Mouse (Mus musculus): ENCODE measurements around the gene Cish. TPM values are rescaled to one million over a fixed set of nuclear protein-coding genes. Genes with fewer than 3 reads are reported as not detected.
A peak's percentile ranks its signal among the peaks of the same experiment; 100 is the strongest.

Cish gene
- polyA plus RNA-seq, 1 experiment from 2014 or later, result 5.8 TPM

DNA sequence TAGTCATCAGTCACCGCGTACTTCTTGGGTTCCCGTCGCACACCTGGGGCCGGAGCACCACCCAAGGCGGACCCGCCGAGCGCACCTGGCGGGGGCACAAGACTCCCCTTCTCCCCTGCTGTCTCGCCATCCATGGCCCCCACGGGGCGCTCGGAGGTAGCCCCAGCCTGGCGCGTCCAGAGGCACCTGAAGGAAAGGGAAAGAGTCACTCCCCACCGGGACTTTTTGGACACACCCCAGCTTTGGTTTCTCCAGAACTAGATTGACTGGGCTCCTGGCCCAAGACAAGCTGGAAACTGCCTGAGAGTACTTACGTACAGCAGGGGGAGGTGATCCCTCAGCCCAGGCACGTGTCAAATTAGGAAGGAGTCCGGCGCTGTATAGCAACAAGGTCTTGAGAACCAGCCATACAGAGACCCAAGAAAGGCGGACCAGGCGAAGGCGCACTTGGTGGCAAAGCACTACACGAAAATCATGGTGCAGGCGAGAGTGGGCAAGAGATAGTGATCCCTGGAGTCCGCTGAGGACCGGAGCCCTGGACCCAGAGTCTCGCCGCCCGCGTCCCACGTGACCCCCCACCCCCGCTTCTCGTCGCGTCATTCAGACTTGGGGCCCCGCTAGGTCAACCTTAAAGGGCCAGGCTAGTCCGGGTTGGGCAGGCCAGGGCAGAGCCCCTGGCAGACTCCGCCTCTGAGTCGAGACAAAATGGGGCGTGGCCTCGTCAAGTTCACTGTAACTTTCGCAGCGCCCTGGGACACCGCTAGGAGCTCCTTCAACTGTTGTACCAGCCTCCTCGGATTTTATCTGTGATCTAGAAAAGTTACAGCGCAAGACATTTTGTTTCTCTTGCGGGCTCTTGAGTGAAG, 6.4 kb upstream of the Cish start, which contains the start of gene Mapkapk3:
Gene Mapkapk3 (minus strand): TSS at position 667 of the 866 bp plus-strand sequence.
- peak within 1 kb of the TSS; percentile 55 for H3K27ac ChIP-seq (replicated peaks; ENCODE audit: low read depth, low read length)
- no peaks in the 10 kb centered on the region for H3K27me3 ChIP-seq (replicated peaks; ENCODE audit: control insufficient read depth, insufficient read depth, low read length)
- H3K36me3 ChIP-seq (ENCODE audit: control insufficient read depth, insufficient read depth, low read length), result no peaks in the 10 kb centered on the region
- H3K9me3 ChIP-seq (ENCODE audit: control insufficient read depth, low read length), result no peaks in the 10 kb centered on the region
- H3K4me3 ChIP-seq (ENCODE audit: low read depth, low read length), result peak within 1 kb of the TSS; percentile 54
- H3K4me1 ChIP-seq (ENCODE audit: control insufficient read depth, insufficient read depth, low read length), result peaks cover 4% of the 10 kb centered on the region
- WGBS, result 3% methylated on average over 37 of the region's 49 CpGs
- ATAC-seq (ENCODE audit: low read depth) (peak; percentile 82), DNase-seq (ENCODE audit: low spot score) (peak; percentile 94)
- peak within 1 kb of the TSS; percentile 60 for H3K9ac ChIP-seq (ENCODE audit: low read depth, low read length)
- H3K4me2 ChIP-seq (ENCODE audit: low read depth, low read length), result peak within 1 kb of the TSS; percentile 88

DNA sequence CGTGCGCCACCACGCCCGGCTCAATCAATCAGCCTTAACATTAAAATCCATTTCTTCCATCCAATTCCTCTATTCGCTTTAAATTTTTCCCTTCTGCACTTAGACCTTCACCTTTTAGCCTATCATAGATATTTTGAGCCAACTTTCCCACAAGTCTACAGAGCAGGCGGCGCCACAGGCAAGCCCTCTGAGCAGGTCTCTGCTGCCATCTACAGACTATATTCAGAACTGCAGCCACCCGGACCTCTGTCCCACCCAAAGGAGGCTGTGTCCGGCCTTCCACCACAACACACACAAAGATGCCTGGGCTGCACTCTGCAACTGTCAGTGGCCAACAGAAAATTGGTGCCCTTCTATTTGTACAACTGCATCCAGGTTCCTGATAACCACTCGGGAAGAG, 4.9 kb upstream of the Cish start:
- Histone ChIP-seq H3K4me1 (ENCODE audit: control insufficient read depth, insufficient read depth, low read length) (peaks cover 4% of the 10 kb centered on the region), H3K4me2 (ENCODE audit: low read depth, low read length) (no peak overlapping the region), H3K36me3 (ENCODE audit: control insufficient read depth, insufficient read depth, low read length) (no peaks in the 10 kb centered on the region), H3K27ac (replicated peaks; ENCODE audit: low read depth, low read length) (no peak overlapping the region), H3K27me3 (replicated peaks; ENCODE audit: control insufficient read depth, insufficient read depth, low read length) (no peaks in the 10 kb centered on the region), H3K9ac (ENCODE audit: low read depth, low read length) (no peak overlapping the region), H3K4me3 (ENCODE audit: low read depth, low read length) (no peak overlapping the region), H3K9me3 (ENCODE audit: control insufficient read depth, low read length) (no peaks in the 10 kb centered on the region)
- WGBS, result 25% methylated on average over 10 of the region's 10 CpGs
- peak; percentile 45; the same call in 1 of the 2 replicates for ATAC-seq (ENCODE audit: low read depth)
- peak; percentile 77 for DNase-seq (ENCODE audit: low spot score)

GRCm38 (mm10) chr9:107294249-107294648, 1.6 kb upstream of the Cish start:
- Histone ChIP-seq H3K4me1 (ENCODE audit: control insufficient read depth, insufficient read depth, low read length) (peaks cover 5% of the 10 kb centered on the region), H3K4me2 (ENCODE audit: low read depth, low read length) (no peak overlapping the region), H3K36me3 (ENCODE audit: control insufficient read depth, insufficient read depth, low read length) (no peaks in the 10 kb centered on the region), H3K9me3 (ENCODE audit: control insufficient read depth, low read length) (no peaks in the 10 kb centered on the region), H3K9ac (ENCODE audit: low read depth, low read length) (no peak overlapping the region), H3K27ac (replicated peaks; ENCODE audit: low read depth, low read length) (no peak overlapping the region), H3K4me3 (ENCODE audit: low read depth, low read length) (no peak overlapping the region), H3K27me3 (replicated peaks; ENCODE audit: control insufficient read depth, insufficient read depth, low read length) (no peaks in the 10 kb centered on the region)
- ATAC-seq (ENCODE audit: low read depth) (no peak), DNase-seq (ENCODE audit: low spot score) (peak; percentile 70)
- WGBS, result 6% methylated on average over 6 of the region's 6 CpGs

GRCm38 (mm10) chr9:107295616-107296015, 210 bp upstream of the Cish start:
- 0 out of 2 replicates have a peak, but pooled peaks cover 3% of the 10 kb centered on the region for H3K4me1 ChIP-seq (ENCODE audit: control insufficient read depth, insufficient read depth, low read length)
- no peak overlapping the region for H3K4me3 ChIP-seq (ENCODE audit: low read depth, low read length)
- 67% methylated on average over 4 of the region's 4 CpGs for WGBS
- H3K9me3 ChIP-seq (ENCODE audit: control insufficient read depth, low read length), result no peaks in the 10 kb centered on the region
- DNase-seq (ENCODE audit: low spot score) (no peak), ATAC-seq (ENCODE audit: low read depth) (no peak)
- H3K4me2 ChIP-seq (ENCODE audit: low read depth, low read length), result peak overlapping the region; percentile 76
- H3K27ac ChIP-seq (replicated peaks; ENCODE audit: low read depth, low read length), result no peak overlapping the region
- H3K27me3 ChIP-seq (replicated peaks; ENCODE audit: control insufficient read depth, insufficient read depth, low read length), result no peaks in the 10 kb centered on the region
- peaks cover 9% of the 10 kb centered on the region; the same call in 1 of the 2 replicates for H3K36me3 ChIP-seq (ENCODE audit: control insufficient read depth, insufficient read depth, low read length)
- H3K9ac ChIP-seq (ENCODE audit: low read depth, low read length), result 0 out of 2 replicates have a peak overlapping the region, but pooled peaks have one; percentile 71

GRCm38 (mm10) chr9:107296041-107296440, 215 bp downstream of the Cish start:
- H3K4me2 ChIP-seq (ENCODE audit: low read depth, low read length), result peak overlapping the region; percentile 76
- peak; percentile 16 for ATAC-seq (ENCODE audit: low read depth)
- H3K27me3 ChIP-seq (replicated peaks; ENCODE audit: control insufficient read depth, insufficient read depth, low read length), result no peaks in the 10 kb centered on the region
- peak overlapping the region; percentile 57; the same call in 1 of the 2 replicates for H3K27ac ChIP-seq (replicated peaks; ENCODE audit: low read depth, low read length)
- H3K36me3 ChIP-seq (ENCODE audit: control insufficient read depth, insufficient read depth, low read length), result peaks cover 13% of the 10 kb centered on the region
- H3K4me1 ChIP-seq (ENCODE audit: control insufficient read depth, insufficient read depth, low read length), result 0 out of 2 replicates have a peak, but pooled peaks cover 3% of the 10 kb centered on the region
- peak overlapping the region; percentile 71; the same call in 1 of the 2 replicates for H3K9ac ChIP-seq (ENCODE audit: low read depth, low read length)
- H3K9me3 ChIP-seq (ENCODE audit: control insufficient read depth, low read length), result no peaks in the 10 kb centered on the region
- H3K4me3 ChIP-seq (ENCODE audit: low read depth, low read length), result peak overlapping the region; percentile 57
- no peak for DNase-seq (ENCODE audit: low spot score)
- 3% methylated on average over 13 of the region's 14 CpGs for WGBS

- Histone ChIP-seq H3K4me1 (ENCODE audit: control insufficient read depth, insufficient read depth, low read length) (0 out of 2 replicates have a peak, but pooled peaks cover 3% of the 10 kb centered on the region), H3K9ac (ENCODE audit: low read depth, low read length) (peak overlapping the region; percentile 71), H3K27ac (replicated peaks; ENCODE audit: low read depth, low read length) (peak overlapping the region; percentile 69), H3K27me3 (replicated peaks; ENCODE audit: control insufficient read depth, insufficient read depth, low read length) (no peaks in the 10 kb centered on the region), H3K4me3 (ENCODE audit: low read depth, low read length) (peak overlapping the region; percentile 57), H3K9me3 (ENCODE audit: control insufficient read depth, low read length) (no peaks in the 10 kb centered on the region), H3K36me3 (ENCODE audit: control insufficient read depth, insufficient read depth, low read length) (peaks cover 18% of the 10 kb centered on the region), H3K4me2 (ENCODE audit: low read depth, low read length) (peak overlapping the region; percentile 76)
- peak; percentile 97 for DNase-seq (ENCODE audit: low spot score)
- under 1% methylated on average over 30 of the region's 31 CpGs for WGBS
- peak; percentile 98 for ATAC-seq (ENCODE audit: low read depth)
These were observed 707 bp downstream of the Cish start for GRCm38 (mm10) chr9:107296501-107296965.

DNA sequence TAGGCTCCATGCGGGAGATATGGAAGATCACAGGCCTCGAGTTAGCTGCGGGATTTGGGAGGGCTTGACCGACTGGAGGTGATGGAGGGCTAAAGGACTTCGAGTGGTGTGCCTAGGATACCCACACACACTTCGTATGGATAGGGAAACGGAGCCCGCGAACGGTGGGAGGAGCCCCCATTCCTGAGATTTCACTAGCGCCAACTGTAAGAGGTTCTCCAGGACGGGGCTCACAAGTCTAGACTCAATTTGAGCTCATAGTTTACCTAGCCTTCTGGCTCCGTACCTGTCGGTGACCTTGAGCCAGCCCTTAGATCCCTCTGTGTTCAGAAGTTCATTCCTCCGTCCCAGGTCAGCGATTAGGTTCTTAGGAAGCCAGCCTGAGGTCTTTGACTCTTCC, 1.2 kb downstream of the Cish start:
- ATAC-seq (ENCODE audit: low read depth), result peak; percentile 6; the same call in 1 of the 2 replicates
- 8% methylated on average over 16 of the region's 16 CpGs for WGBS
- no peak for DNase-seq (ENCODE audit: low spot score)

DNA sequence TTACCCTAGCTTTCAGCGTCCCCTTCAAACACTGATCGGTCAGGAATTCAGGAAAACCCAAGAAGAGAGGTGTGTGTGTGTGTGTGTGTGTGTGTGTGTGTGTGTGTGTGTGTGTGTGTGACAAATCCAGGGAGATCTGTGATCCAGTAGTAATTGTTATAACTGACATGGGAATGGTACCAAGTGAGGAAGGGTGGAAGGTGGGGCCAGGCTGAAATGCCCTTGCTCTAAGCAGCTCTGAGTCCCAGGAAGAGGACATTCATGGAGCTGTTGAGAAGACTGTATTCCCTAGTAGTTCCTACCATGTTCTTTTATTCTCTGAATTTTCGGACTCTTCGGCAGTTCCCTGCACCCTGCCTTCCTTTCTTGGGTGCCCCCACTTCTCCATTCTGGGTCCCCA, 1.8 kb downstream of the Cish start:
- H3K27ac ChIP-seq (replicated peaks; ENCODE audit: low read depth, low read length), result no peak overlapping the region
- DNase-seq (ENCODE audit: low spot score) (no peak), ATAC-seq (ENCODE audit: low read depth) (no peak)
- H3K9me3 ChIP-seq (ENCODE audit: control insufficient read depth, low read length), result no peaks in the 10 kb centered on the region
- H3K27me3 ChIP-seq (replicated peaks; ENCODE audit: control insufficient read depth, insufficient read depth, low read length), result no peaks in the 10 kb centered on the region
- peak overlapping the region; percentile 57 for H3K4me3 ChIP-seq (ENCODE audit: low read depth, low read length)
- peak overlapping the region; percentile 71 for H3K9ac ChIP-seq (ENCODE audit: low read depth, low read length)
- peak overlapping the region; percentile 76 for H3K4me2 ChIP-seq (ENCODE audit: low read depth, low read length)
- 0 out of 2 replicates have a peak, but pooled peaks cover 3% of the 10 kb centered on the region for H3K4me1 ChIP-seq (ENCODE audit: control insufficient read depth, insufficient read depth, low read length)
- 76% methylated on average over 4 of the region's 4 CpGs for WGBS
- H3K36me3 ChIP-seq (ENCODE audit: control insufficient read depth, insufficient read depth, low read length), result peaks cover 26% of the 10 kb centered on the region

More for the DNA sequence above, 1.2 kb downstream of the Cish start:
- Histone ChIP-seq H3K4me3 (ENCODE audit: low read depth, low read length) (peak overlapping the region; percentile 57), H3K27ac (replicated peaks; ENCODE audit: low read depth, low read length) (peak overlapping the region; percentile 69), H3K36me3 (ENCODE audit: control insufficient read depth, insufficient read depth, low read length) (peaks cover 23% of the 10 kb centered on the region), H3K9me3 (ENCODE audit: control insufficient read depth, low read length) (no peaks in the 10 kb centered on the region), H3K27me3 (replicated peaks; ENCODE audit: control insufficient read depth, insufficient read depth, low read length) (no peaks in the 10 kb centered on the region), H3K4me2 (ENCODE audit: low read depth, low read length) (peak overlapping the region; percentile 76), H3K4me1 (ENCODE audit: control insufficient read depth, insufficient read depth, low read length) (0 out of 2 replicates have a peak, but pooled peaks cover 3% of the 10 kb centered on the region), H3K9ac (ENCODE audit: low read depth, low read length) (peak overlapping the region; percentile 71)

Data from embryonic facial prominence, embryonic 14.5 days (tissue).